Mouse (Mus musculus): ENCODE measurements around the gene Gnmt.

DNA sequence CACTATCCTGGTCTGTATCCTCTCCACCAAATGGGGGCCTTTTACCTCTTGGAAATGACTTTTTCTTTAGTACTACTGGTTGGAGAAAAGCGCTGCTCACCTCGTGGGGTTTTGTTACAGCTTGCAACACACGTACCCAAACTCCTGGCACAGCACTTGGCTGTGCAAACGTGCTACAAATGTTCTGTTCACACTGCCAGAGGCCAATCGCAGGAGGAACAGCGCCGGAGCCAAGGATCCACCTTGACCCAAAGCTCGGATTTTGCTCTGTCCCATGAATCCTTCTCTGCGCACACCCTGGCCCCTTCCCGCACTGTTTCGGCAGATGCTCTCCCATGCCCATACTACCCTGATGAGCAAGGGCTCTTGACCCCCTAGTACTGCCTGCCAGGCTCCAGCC lies 472 bp downstream of the Gnmt start:
- TF ChIP-seq POLR2A (IDR thresholded peaks at IDR 0.05; ENCODE audit: low read depth, low read length) (no peak), CTCF (conservative IDR thresholded peaks at IDR 0.05; ENCODE audit: insufficient read depth, insufficient read length, low read depth, low read length) (no peak)
